Mouse (Mus musculus): Measurements from ENCODE around the gene Rnase1. TPM values are rescaled to one million over a fixed set of nuclear protein-coding genes. Genes with fewer than 3 reads are reported as not detected.

Rnase1 gene
- polyA plus RNA-seq, 1 experiment from 2014 or later = not detected

DNA sequence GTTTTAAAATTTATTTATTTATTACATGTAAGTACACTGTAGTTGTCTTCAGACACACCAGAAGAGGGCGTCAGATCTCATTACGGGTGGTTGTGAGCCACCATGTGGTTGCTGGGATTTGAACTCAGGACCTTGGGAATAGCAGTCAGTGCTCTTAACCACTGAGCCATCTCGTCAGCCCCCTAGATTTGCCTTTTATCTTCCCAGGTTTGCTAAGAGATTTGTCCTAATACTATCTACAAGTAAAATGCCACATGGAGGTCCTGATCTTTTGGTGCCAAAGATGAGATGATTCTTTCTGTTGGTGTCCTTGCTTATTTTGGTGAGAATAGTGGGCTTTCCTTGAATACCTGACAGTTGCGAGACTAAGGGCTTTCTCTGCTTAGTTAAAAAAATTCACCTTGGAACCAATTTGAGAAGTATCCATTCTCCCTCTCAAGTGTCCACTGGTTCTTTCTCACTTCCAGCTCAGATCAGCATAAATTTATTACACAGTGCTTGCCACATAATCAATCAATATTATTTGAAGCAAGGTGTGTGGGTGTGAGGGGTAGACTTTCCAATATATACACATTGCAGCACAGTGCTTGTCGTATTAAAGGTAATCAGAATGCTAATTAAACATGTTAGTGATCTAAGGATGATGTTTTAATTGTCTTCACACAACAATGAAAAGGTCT lies 9.6 kb upstream of the Rnase1 start:
- Histone ChIP-seq H3K9me3 (replicated peaks) (no peaks in the 10 kb centered on the region), H3K4me3 (replicated peaks) (no peak overlapping the region)

GRCm38 (mm10) chr14:51152249-51152870 lies 5.8 kb upstream of the Rnase1 start:
- DNase-seq (peak; percentile 62), ATAC-seq (ENCODE audit: low read depth) (peak; percentile 64)
- Histone ChIP-seq H3K4me3 (replicated peaks) (no peak overlapping the region), H3K27ac (peak overlapping the region; percentile 80), H3K9ac (peak overlapping the region; percentile 30; the same call in 1 of the 2 replicates), H3K4me2 (0 out of 2 replicates have a peak overlapping the region, but pooled peaks have one; percentile 28), H3K36me3 (no peaks in the 10 kb centered on the region), H3K27me3 (no peaks in the 10 kb centered on the region), H3K4me1 (replicated peaks) (peaks cover 73% of the 10 kb centered on the region), H3K9me3 (replicated peaks) (no peaks in the 10 kb centered on the region)
- WGBS (ENCODE audit: insufficient replicate concordance) = 43% methylated on average over 5 of the region's 5 CpGs

More for the DNA sequence above, 9.6 kb upstream of the Rnase1 start:
- H3K9ac ChIP-seq = no peak overlapping the region
- no peak overlapping the region for H3K27ac ChIP-seq
- no peak overlapping the region for H3K4me2 ChIP-seq
- 74% methylated on average over 5 of the region's 5 CpGs for WGBS (ENCODE audit: insufficient replicate concordance)
- no peaks in the 10 kb centered on the region for H3K36me3 ChIP-seq
- H3K4me1 ChIP-seq (replicated peaks) = peaks cover 41% of the 10 kb centered on the region
- ATAC-seq (ENCODE audit: low read depth) = no peak
- H3K27me3 ChIP-seq = no peaks in the 10 kb centered on the region
- no peak for DNase-seq

DNA sequence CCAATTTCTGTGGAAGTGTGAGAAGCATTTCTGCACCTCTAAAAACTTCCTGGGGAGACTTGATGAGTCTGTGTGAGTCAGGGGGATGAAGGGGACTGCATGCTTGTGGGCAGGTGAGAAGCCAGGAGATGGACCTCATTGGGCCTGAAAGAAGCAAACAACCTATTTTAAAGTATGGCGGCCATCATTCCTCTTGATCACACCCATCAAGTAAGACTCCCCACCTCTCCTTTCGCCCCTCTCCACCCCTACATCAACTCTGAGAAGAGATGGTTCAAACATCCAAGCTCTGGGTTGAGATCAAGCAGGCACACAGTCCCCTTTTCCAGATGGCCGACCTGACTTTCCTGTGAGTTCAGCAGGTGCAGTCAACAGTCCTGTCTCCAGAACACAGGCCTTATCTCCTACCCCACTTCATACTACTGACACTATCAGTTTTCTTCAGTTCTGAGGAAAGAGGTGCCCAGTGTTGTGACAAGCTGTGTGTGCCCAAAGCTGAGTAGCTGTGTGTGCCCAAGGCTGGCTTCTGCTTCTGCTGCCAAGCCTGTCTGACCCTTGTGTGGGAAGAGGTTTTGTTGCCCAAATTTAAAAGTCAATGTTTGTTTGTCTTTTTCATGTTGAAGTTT lies 3.7 kb upstream of the Rnase1 start:
- no peak overlapping the region for H3K4me3 ChIP-seq (replicated peaks)
- no peaks in the 10 kb centered on the region for H3K27me3 ChIP-seq
- H3K36me3 ChIP-seq = no peaks in the 10 kb centered on the region
- H3K9me3 ChIP-seq (replicated peaks) = no peaks in the 10 kb centered on the region
- peak overlapping the region; percentile 82 for H3K27ac ChIP-seq
- ATAC-seq (ENCODE audit: low read depth) (peak; percentile 89), DNase-seq (peak; percentile 47)
- peak overlapping the region; percentile 28 for H3K9ac ChIP-seq
- H3K4me1 ChIP-seq (replicated peaks) = peaks cover 89% of the 10 kb centered on the region
- WGBS (ENCODE audit: insufficient replicate concordance) = 67% methylated on average over 3 of the region's 3 CpGs
- H3K4me2 ChIP-seq = peak overlapping the region; percentile 33

DNA sequence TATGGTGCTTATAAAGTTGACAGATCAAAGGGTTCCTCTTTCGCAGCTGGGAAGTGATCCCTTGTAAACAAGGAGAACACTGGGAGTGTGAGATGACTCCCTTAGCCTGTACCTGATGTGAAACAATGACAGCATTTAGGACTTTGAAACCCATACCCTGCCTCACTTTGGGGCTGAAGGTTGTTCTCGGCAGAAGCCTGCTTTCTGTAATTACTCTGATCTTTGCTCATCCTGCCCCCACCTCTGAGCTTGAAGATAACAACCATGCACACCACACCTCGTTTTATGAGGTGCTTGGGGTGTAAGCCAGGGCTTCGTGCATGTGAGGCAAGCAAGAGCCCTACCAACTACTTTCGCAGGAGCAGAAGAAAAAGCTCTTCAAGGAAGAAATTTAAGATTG lies 2.6 kb upstream of the Rnase1 start:
- Histone ChIP-seq H3K4me2 (peak overlapping the region; percentile 33), H3K9ac (peak overlapping the region; percentile 52; the same call in 1 of the 2 replicates), H3K4me3 (replicated peaks) (no peak overlapping the region), H3K9me3 (replicated peaks) (no peaks in the 10 kb centered on the region), H3K27ac (peak overlapping the region; percentile 82), H3K27me3 (no peaks in the 10 kb centered on the region), H3K36me3 (no peaks in the 10 kb centered on the region), H3K4me1 (replicated peaks) (peaks cover 97% of the 10 kb centered on the region)
- DNase-seq = peak; percentile 35
- peak; percentile 77 for ATAC-seq (ENCODE audit: low read depth)
- WGBS (ENCODE audit: insufficient replicate concordance) = 36% methylated on average over 5 of the region's 5 CpGs

- 76% methylated on average over 3 of the region's 3 CpGs for WGBS (ENCODE audit: insufficient replicate concordance)
- peak overlapping the region; percentile 82 for H3K27ac ChIP-seq
- H3K4me2 ChIP-seq = no peak overlapping the region
- H3K27me3 ChIP-seq = no peaks in the 10 kb centered on the region
- no peak for DNase-seq
- H3K36me3 ChIP-seq = no peaks in the 10 kb centered on the region
- ATAC-seq (ENCODE audit: low read depth) = no peak
- H3K4me1 ChIP-seq (replicated peaks) = peaks cover 97% of the 10 kb centered on the region
- H3K4me3 ChIP-seq (replicated peaks) = no peak overlapping the region
- H3K9ac ChIP-seq = 0 out of 2 replicates have a peak overlapping the region, but pooled peaks have one; percentile 4
- no peaks in the 10 kb centered on the region for H3K9me3 ChIP-seq (replicated peaks)
Measured at GRCm38 (mm10) chr14:51148006-51148405, 1.4 kb upstream of the Rnase1 start.

DNA sequence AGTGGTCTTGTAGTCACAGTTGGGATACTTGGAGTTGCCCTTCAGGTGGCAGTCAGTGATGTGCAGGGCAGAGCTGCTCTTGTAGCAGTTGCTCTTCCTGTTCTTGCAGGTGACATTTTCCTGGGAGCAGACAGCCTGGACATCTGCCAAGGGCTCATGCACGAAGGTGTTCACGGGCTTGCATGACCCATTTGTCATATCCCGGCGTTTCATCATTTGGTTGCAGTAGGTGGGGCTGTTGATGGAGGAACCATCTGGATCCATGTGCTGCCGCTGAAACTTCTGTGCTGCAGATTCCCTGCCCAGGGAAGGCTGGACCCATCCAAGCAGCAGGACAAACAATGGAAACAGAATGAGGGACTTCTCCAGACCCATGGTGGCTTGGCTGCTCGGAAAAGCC lies 1.1 kb downstream of the Rnase1 start:
- H3K4me3 ChIP-seq (replicated peaks) = no peak overlapping the region
- H3K27ac ChIP-seq = peak overlapping the region; percentile 93
- peaks cover 96% of the 10 kb centered on the region for H3K4me1 ChIP-seq (replicated peaks)
- WGBS (ENCODE audit: insufficient replicate concordance) = 81% methylated on average over 6 of the region's 6 CpGs
- no peaks in the 10 kb centered on the region for H3K36me3 ChIP-seq
- no peaks in the 10 kb centered on the region for H3K9me3 ChIP-seq (replicated peaks)
- DNase-seq (no peak), ATAC-seq (ENCODE audit: low read depth) (no peak)
- no peaks in the 10 kb centered on the region for H3K27me3 ChIP-seq
- H3K4me2 ChIP-seq = no peak overlapping the region
- no peak overlapping the region for H3K9ac ChIP-seq

- DNase-seq (no peak), ATAC-seq (ENCODE audit: low read depth) (no peak)
- H3K4me1 ChIP-seq (replicated peaks) = peaks cover 95% of the 10 kb centered on the region
- WGBS (ENCODE audit: insufficient replicate concordance) = 87% methylated on average over 4 of the region's 4 CpGs
- no peaks in the 10 kb centered on the region for H3K36me3 ChIP-seq
- H3K27ac ChIP-seq = peak overlapping the region; percentile 93
- H3K9ac ChIP-seq = peak overlapping the region; percentile 60
- H3K4me3 ChIP-seq (replicated peaks) = no peak overlapping the region
- no peaks in the 10 kb centered on the region for H3K9me3 ChIP-seq (replicated peaks)
- H3K27me3 ChIP-seq = no peaks in the 10 kb centered on the region
- H3K4me2 ChIP-seq = peak overlapping the region; percentile 44
Measured at GRCm38 (mm10) chr14:51144451-51144850, 2.1 kb downstream of the Rnase1 start.

DNA sequence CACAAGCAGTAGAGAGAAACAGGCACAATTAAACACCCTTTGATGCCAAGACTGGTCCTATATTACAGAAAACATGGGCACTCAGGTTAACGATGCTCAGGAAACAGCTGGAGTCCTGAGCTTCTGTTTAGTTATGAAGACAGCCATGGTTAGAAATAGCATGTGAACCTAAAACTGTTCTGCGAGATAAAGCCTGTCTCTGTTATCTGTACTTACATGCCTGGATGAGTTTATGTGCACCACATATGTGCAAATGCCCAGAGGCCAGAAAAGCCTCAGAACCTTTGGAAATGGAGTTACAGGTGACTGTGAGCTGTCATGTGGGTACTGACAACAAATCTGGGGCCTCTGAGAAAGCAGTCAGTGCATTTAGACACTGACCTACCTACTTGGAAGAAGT lies 2.6 kb downstream of the Rnase1 start:
- no peaks in the 10 kb centered on the region for H3K36me3 ChIP-seq
- peak overlapping the region; percentile 60 for H3K9ac ChIP-seq
- H3K4me2 ChIP-seq = peak overlapping the region; percentile 44
- ATAC-seq (ENCODE audit: low read depth) (peak; percentile 83), DNase-seq (peak; percentile 70)
- H3K27me3 ChIP-seq = no peaks in the 10 kb centered on the region
- WGBS (ENCODE audit: insufficient replicate concordance) = 13% methylated on average over 2 of the region's 2 CpGs
- no peak overlapping the region; the same call in 1 of the 2 replicates for H3K4me3 ChIP-seq (replicated peaks)
- peaks cover 90% of the 10 kb centered on the region for H3K4me1 ChIP-seq (replicated peaks)
- H3K9me3 ChIP-seq (replicated peaks) = no peaks in the 10 kb centered on the region
- peak overlapping the region; percentile 93 for H3K27ac ChIP-seq

GRCm38 (mm10) chr14:51143287-51143686 lies 3.3 kb downstream of the Rnase1 start:
- H3K27me3 ChIP-seq = no peaks in the 10 kb centered on the region
- H3K9ac ChIP-seq = peak overlapping the region; percentile 60
- peaks cover 84% of the 10 kb centered on the region for H3K4me1 ChIP-seq (replicated peaks)
- WGBS (ENCODE audit: insufficient replicate concordance) = 64% methylated on average over 4 of the region's 4 CpGs
- H3K4me2 ChIP-seq = peak overlapping the region; percentile 44; the same call in 1 of the 2 replicates
- H3K9me3 ChIP-seq (replicated peaks) = no peaks in the 10 kb centered on the region
- H3K36me3 ChIP-seq = no peaks in the 10 kb centered on the region
- H3K27ac ChIP-seq = peak overlapping the region; percentile 93
- ATAC-seq (ENCODE audit: low read depth) (no peak), DNase-seq (no peak)
- H3K4me3 ChIP-seq (replicated peaks) = no peak overlapping the region

DNA sequence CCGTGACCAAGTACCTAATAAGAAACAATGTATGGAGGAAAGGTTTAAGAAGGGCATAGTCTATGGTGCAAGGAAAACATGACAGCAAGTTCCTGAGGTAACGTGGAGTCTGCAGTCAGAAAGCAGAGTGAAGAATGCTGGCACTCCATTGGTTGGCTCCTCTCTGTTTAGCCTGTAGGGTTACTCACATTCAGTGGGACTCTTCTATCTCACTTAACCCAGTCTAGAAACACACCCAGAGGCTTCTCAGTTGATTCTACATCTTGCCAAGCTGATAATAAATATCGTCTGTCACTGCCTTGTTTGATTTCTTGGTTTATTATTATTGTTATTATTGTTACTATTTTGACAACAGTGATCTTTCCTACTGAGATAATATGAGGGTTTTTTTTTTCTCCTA lies 4.0 kb downstream of the Rnase1 start:
- Histone ChIP-seq H3K4me2 (peak overlapping the region; percentile 30), H3K27ac (peak overlapping the region; percentile 91), H3K4me1 (replicated peaks) (peaks cover 76% of the 10 kb centered on the region), H3K36me3 (no peaks in the 10 kb centered on the region), H3K9ac (peak overlapping the region; percentile 56; the same call in 1 of the 2 replicates), H3K27me3 (no peaks in the 10 kb centered on the region), H3K4me3 (replicated peaks) (no peak overlapping the region), H3K9me3 (replicated peaks) (no peaks in the 10 kb centered on the region)
- WGBS (ENCODE audit: insufficient replicate concordance) = 38% methylated on average over 3 of the region's 3 CpGs
- ATAC-seq (ENCODE audit: low read depth) (peak; percentile 92), DNase-seq (peak; percentile 59)

DNA sequence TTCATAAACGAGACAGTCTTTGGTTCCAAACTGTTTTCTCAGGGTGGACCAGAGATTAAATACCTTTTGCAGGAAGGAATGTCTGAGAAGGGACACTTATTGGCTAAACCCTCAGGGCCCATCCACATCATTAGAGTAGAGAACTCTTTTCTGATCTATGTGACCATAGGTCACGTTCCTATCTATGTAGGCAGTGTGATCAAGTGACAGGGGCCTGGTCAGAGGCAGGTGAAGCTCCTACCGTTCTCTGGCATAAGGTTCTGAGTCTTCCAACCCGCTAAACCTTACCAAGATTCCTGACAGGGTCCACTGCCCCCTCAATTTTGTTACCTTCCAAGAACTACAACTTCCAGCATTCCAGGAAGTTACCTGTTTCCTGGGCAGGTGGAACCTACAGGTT lies 4.5 kb downstream of the Rnase1 start:
- WGBS (ENCODE audit: insufficient replicate concordance) = 67% methylated on average over 4 of the region's 4 CpGs
- H3K27me3 ChIP-seq = no peaks in the 10 kb centered on the region
- H3K9me3 ChIP-seq (replicated peaks) = no peaks in the 10 kb centered on the region
- ATAC-seq (ENCODE audit: low read depth) = peak; percentile 44
- H3K4me3 ChIP-seq (replicated peaks) = no peak overlapping the region
- peak overlapping the region; percentile 56; the same call in 1 of the 2 replicates for H3K9ac ChIP-seq
- no peak for DNase-seq
- H3K4me1 ChIP-seq (replicated peaks) = peaks cover 72% of the 10 kb centered on the region
- H3K4me2 ChIP-seq = peak overlapping the region; percentile 30
- peak overlapping the region; percentile 91 for H3K27ac ChIP-seq
- H3K36me3 ChIP-seq = no peaks in the 10 kb centered on the region
